16 mouse cellular contexts compared by ENCODE assay signal in genomic region chr10:108776735-108777134, GRCm38 (mm10).
DNase-seq lines count a peak whose midpoint lies in the region; ATAC-seq and TF ChIP-seq lines count a peak whose summit lies in the region.
"Had no signal": no experiment of that assay in that cellular context is flagged by ENCODE, and none has a peak within 500 bp of the region (broad histone marks: within the 10 kb centered on the region; RNA-seq: fewer than 3 reads in every experiment).

No protein-coding gene starts in this region.

- no peaks in the 10 kb centered on the region for H3K9me3 ChIP-seq in kidney, postnatal 0 days (replicated peaks; ENCODE audit: low read length)
- H3K9me3 ChIP-seq in hindbrain, embryonic 12.5 days (replicated peaks): no peaks in the 10 kb centered on the region
- no peaks in the 10 kb centered on the region for H3K9me3 ChIP-seq in neural tube, embryonic 13.5 days
- H3K9me3 ChIP-seq: embryonic facial prominence, embryonic 12.5 days; heart, embryonic 12.5 days; intestine, embryonic 15.5 days; limb, embryonic 15.5 days; liver, embryonic 15.5 days had no signal

- no peaks in the 10 kb centered on the region for H3K36me3 ChIP-seq in kidney, postnatal 0 days (ENCODE audit: insufficient read depth, low read length)
- no peaks in the 10 kb centered on the region for H3K36me3 ChIP-seq in hindbrain, embryonic 12.5 days
- H3K36me3 ChIP-seq in neural tube, embryonic 13.5 days: no peaks in the 10 kb centered on the region
- no peaks in the 10 kb centered on the region for H3K36me3 ChIP-seq in heart, adult 2 months (ENCODE audit: control insufficient read depth, insufficient read depth, low read length)
- H3K36me3 ChIP-seq: embryonic facial prominence, embryonic 12.5 days; heart, embryonic 12.5 days; intestine, embryonic 15.5 days; limb, embryonic 15.5 days; liver, embryonic 15.5 days had no signal

- no peak for TF ChIP-seq POLR2A in brain, embryonic 14.5 days (IDR thresholded peaks at IDR 0.05; ENCODE audit: borderline replicate concordance, extremely low read depth, insufficient read depth, insufficient read length, poor library complexity, severe bottlenecking)
- TF ChIP-seq POLR2A in heart, adult 2 months (IDR thresholded peaks at IDR 0.05; ENCODE audit: insufficient read depth, low read depth, low read length): no peak

- peak; percentile 22 for DNase-seq in kidney, postnatal 0 days (ENCODE audit: low spot score)
- DNase-seq in kidney, adult 8-10 months: no peak
- DNase-seq in brain, embryonic 14.5 days (ENCODE audit: low read depth): peak; percentile 55
- no peak for DNase-seq in heart, adult 2 months
- DNase-seq in testis, postnatal 10 days (ENCODE audit: low spot score): no peak
- DNase-seq: cerebellum, adult 2 months; cerebellum, postnatal 36 days had no signal

- no peaks in the 10 kb centered on the region for H3K4me1 ChIP-seq in kidney, postnatal 0 days (replicated peaks; ENCODE audit: insufficient read depth, low read length)
- peaks cover 5% of the 10 kb centered on the region for H3K4me1 ChIP-seq in hindbrain, embryonic 12.5 days
- peaks cover 12% of the 10 kb centered on the region for H3K4me1 ChIP-seq in neural tube, embryonic 13.5 days (replicated peaks)
- no peaks in the 10 kb centered on the region for H3K4me1 ChIP-seq in heart, adult 2 months (ENCODE audit: control insufficient read depth, insufficient read depth, low read length)
- H3K4me1 ChIP-seq: embryonic facial prominence, embryonic 12.5 days; heart, embryonic 12.5 days; intestine, embryonic 15.5 days; limb, embryonic 15.5 days; liver, embryonic 15.5 days had no signal

- H3K79me2 ChIP-seq in heart, adult 2 months (replicated peaks; ENCODE audit: control insufficient read depth, insufficient read depth, low read length): no peaks in the 10 kb centered on the region

- H3K27me3 ChIP-seq in kidney, postnatal 0 days (ENCODE audit: insufficient read depth, low read length): no peaks in the 10 kb centered on the region
- H3K27me3 ChIP-seq in hindbrain, embryonic 12.5 days: no peaks in the 10 kb centered on the region
- no peaks in the 10 kb centered on the region for H3K27me3 ChIP-seq in neural tube, embryonic 13.5 days
- H3K27me3 ChIP-seq in heart, adult 2 months (ENCODE audit: control insufficient read depth, insufficient read depth, low read length): no peaks in the 10 kb centered on the region
- H3K27me3 ChIP-seq: embryonic facial prominence, embryonic 12.5 days; heart, embryonic 12.5 days; intestine, embryonic 15.5 days; limb, embryonic 15.5 days; liver, embryonic 15.5 days had no signal

- no peak for ATAC-seq in kidney, postnatal 0 days (replicated peaks; ENCODE audit: low FRiP score, low read depth)
- peak; percentile 73; the same call in 1 of the 2 replicates for ATAC-seq in hindbrain, embryonic 12.5 days (ENCODE audit: low FRiP score)
- ATAC-seq in neural tube, embryonic 13.5 days (ENCODE audit: low read depth): peak; percentile 73; the same call in 1 of the 2 replicates
- ATAC-seq: intestine, embryonic 15.5 days had no signal

- H3K4me3 ChIP-seq in kidney, postnatal 0 days (replicated peaks; ENCODE audit: low read depth, low read length): no peak overlapping the region
- H3K4me3 ChIP-seq in hindbrain, embryonic 12.5 days: no peak overlapping the region
- no peak overlapping the region for H3K4me3 ChIP-seq in neural tube, embryonic 13.5 days
- H3K4me3 ChIP-seq in heart, adult 2 months: no peak overlapping the region
- H3K4me3 ChIP-seq: embryonic facial prominence, embryonic 12.5 days; erythroblast, embryonic 14.5 days; heart, embryonic 12.5 days; intestine, embryonic 15.5 days; limb, embryonic 15.5 days; liver, embryonic 15.5 days had no signal

- TF ChIP-seq EP300 in heart, adult 2 months (IDR thresholded peaks at IDR 0.05; ENCODE audit: insufficient read depth, low read depth, low read length): no peak

- TF ChIP-seq CTCF in kidney, postnatal 0 days (IDR thresholded peaks at IDR 0.05; ENCODE audit: low read depth): no peak
- TF ChIP-seq CTCF in brain, embryonic 14.5 days (IDR thresholded peaks at IDR 0.05; ENCODE audit: borderline replicate concordance, extremely low read depth, insufficient read depth, insufficient read length): no peak
- no peak for TF ChIP-seq CTCF in heart, adult 2 months (IDR thresholded peaks at IDR 0.05)

- H3K9ac ChIP-seq in kidney, postnatal 0 days (ENCODE audit: low read depth, low read length): no peak overlapping the region
- no peak overlapping the region for H3K9ac ChIP-seq in hindbrain, embryonic 12.5 days
- H3K9ac ChIP-seq in neural tube, embryonic 13.5 days: no peak overlapping the region
- no peak overlapping the region for H3K9ac ChIP-seq in heart, adult 2 months (ENCODE audit: low read depth, low read length)
- H3K9ac ChIP-seq: embryonic facial prominence, embryonic 12.5 days; heart, embryonic 12.5 days; intestine, embryonic 15.5 days; limb, embryonic 15.5 days; liver, embryonic 15.5 days had no signal

- intact Hi-C loops in heart, adult 2 months (cut with DNase I): no loop called here

- H3K4me2 ChIP-seq in kidney, postnatal 0 days (ENCODE audit: low read length): no peak overlapping the region
- no peak overlapping the region for H3K4me2 ChIP-seq in hindbrain, embryonic 12.5 days (replicated peaks)
- H3K4me2 ChIP-seq in neural tube, embryonic 13.5 days: peak overlapping the region; percentile 13; the same call in 1 of the 2 replicates
- H3K4me2 ChIP-seq: embryonic facial prominence, embryonic 12.5 days; heart, embryonic 12.5 days; intestine, embryonic 15.5 days; limb, embryonic 15.5 days; liver, embryonic 15.5 days had no signal

- no peak overlapping the region for H3K27ac ChIP-seq in kidney, postnatal 0 days
- H3K27ac ChIP-seq in hindbrain, embryonic 12.5 days: peak overlapping the region; percentile 26; the same call in 1 of the 2 replicates
- peak overlapping the region; percentile 59 for H3K27ac ChIP-seq in neural tube, embryonic 13.5 days (replicated peaks)
- no peak overlapping the region for H3K27ac ChIP-seq in heart, adult 2 months
- H3K27ac ChIP-seq: embryonic facial prominence, embryonic 12.5 days; intestine, embryonic 15.5 days; limb, embryonic 15.5 days; liver, embryonic 15.5 days; macrophage had no signal

- WGBS in kidney, postnatal 0 days: 38% methylated on average over 8 of the region's 8 CpGs
- WGBS in hindbrain, embryonic 12.5 days: 37% methylated on average over 8 of the region's 8 CpGs
- 13% methylated on average over 8 of the region's 8 CpGs for WGBS in neural tube, embryonic 13.5 days
- WGBS in heart, adult 2 months: 75% methylated on average over 8 of the region's 8 CpGs

Comparison
In these comparisons a context has a peak if more than half of its experiments do, and no peak if none do; other contexts are left out.
1. DNase-seq: peak in kidney, postnatal 0 days (single experiment) and brain, embryonic 14.5 days (single experiment); none in kidney, adult 8-10 months (0 of 2), heart, adult 2 months (0 of 2) and testis, postnatal 10 days (single experiment).
2. H3K27ac ChIP-seq: peak in hindbrain, embryonic 12.5 days (single experiment) and neural tube, embryonic 13.5 days (single experiment); none in kidney, postnatal 0 days (single experiment) and heart, adult 2 months (single experiment).